Mouse (Mus musculus): Measurements from ENCODE around the gene Zfp518b.

Gene Zfp518b

GRCm38 (mm10) chr5:38632463-38633449 lies 51.9 kb downstream of the Zfp518b start:
- DNase-seq = no peak

DNA sequence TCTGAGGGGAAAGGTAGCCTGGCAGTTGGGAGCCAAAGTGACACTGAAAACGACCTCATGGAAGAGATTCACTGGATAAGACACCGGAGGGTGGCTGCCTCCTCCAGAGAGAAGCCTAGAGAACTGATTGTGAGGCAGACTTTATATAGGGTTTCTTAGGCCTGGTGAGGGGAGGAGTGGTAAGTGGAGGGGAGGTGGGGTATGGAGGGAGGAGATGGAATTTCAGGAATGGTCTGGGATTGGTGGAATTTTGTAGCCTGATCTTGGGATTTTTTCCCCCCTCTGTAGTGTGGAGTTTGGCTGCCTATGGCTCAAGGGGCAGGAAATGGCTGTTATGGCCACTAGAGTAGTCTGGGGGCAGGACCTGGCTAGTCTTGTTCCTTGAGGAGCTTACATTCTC lies 56.6 kb downstream of the Zfp518b start:
- peak; percentile 61 for DNase-seq

DNA sequence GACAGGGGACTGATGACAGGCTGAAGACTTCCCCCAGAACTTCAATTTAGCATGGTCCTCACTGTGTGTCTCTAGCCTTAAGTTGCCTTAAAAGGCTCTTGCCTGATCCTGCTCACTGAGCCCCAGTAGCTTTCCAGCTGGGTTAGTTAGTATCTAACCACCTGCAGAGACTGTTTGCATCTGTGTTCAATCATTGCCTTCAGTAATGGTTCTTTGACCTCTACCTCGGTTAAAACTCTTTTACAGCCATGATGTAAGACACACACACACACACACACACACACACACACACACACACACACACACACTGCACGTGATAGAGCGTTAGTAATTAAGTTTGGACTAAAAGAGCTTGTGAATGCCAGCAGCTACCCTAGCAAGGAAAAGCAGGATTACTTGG lies 57.7 kb downstream of the Zfp518b start:
- DNase-seq = no peak

GRCm38 (mm10) chr5:38620783-38621182 lies 63.8 kb downstream of the Zfp518b start:
- peak; percentile 46 for DNase-seq

- peak; percentile 27 for DNase-seq
These were observed 65.7 kb downstream of the Zfp518b start for GRCm38 (mm10) chr5:38618908-38619307.

Data from heart, adult 11 months (tissue).